Mouse (Mus musculus) layer of hippocampus, adult 2 months (tissue): ENCODE measurements at regions not wholly inside any gene's neighbourhood (a gene's known extent, or its start where the extent isn't known, plus 50 kb on each side); places are given as distances from the start of the nearest gene placed in this dataset.

Experiments
- DNase-seq, 2 experiments: peaks; one replicate each; pipeline ENCODE4 v3.0.0; 2022; ENCODE audit warnings: low spot score in 2 of 2
- H3K27ac ChIP-seq: fragments of 200-600 bp; 2 replicates; pipeline ENCODE4 v1.8.1; 2022
- H3K4me3 ChIP-seq: fragments of 200-600 bp; 2 replicates; pipeline ENCODE4 v1.8.1; 2022; ENCODE audit warnings: mild to moderate bottlenecking
- CTCF ChIP-seq: fragments of 200-600 bp; conservative IDR thresholded peaks from 2 replicates; pipeline ENCODE4 v1.8.1; 2022; ENCODE audit warnings: antibody characterized with exemption, mild to moderate bottlenecking, moderate library complexity

GRCm38 (mm10) chr3:52645156-52645555 lies 371.9 kb downstream of the Cog6 start:
- Histone ChIP-seq H3K4me3 (no peak overlapping the region), H3K27ac (peak overlapping the region; percentile 89)
- no peak for TF ChIP-seq CTCF
- no peak for DNase-seq

- Histone ChIP-seq H3K4me3 (no peak overlapping the region), H3K27ac (peak overlapping the region; percentile 89)
- no peak for TF ChIP-seq CTCF
- no peak for DNase-seq
These were observed 372.6 kb downstream of the Cog6 start for GRCm38 (mm10) chr3:52644178-52645128.

GRCm38 (mm10) chr3:52643796-52644177 lies 373.2 kb downstream of the Cog6 start:
- TF ChIP-seq CTCF: no peak
- Histone ChIP-seq H3K27ac (peak overlapping the region; percentile 89), H3K4me3 (no peak overlapping the region)
- no peak for DNase-seq

GRCm38 (mm10) chr3:52643100-52643551 lies 373.9 kb downstream of the Cog6 start:
- DNase-seq: peak; percentile 32 to 54
- Histone ChIP-seq H3K27ac (peak overlapping the region; percentile 89), H3K4me3 (no peak overlapping the region)
- no peak for TF ChIP-seq CTCF

- Histone ChIP-seq H3K4me3 (no peak overlapping the region), H3K27ac (peak overlapping the region; percentile 89)
- peak; percentile 10; the same call in 1 of the 2 replicates for TF ChIP-seq CTCF
- DNase-seq: peak; percentile 23 to 62
These were observed 373.4 kb downstream of the Foxo1 start for GRCm38 (mm10) chr3:52641226-52642181.

GRCm38 (mm10) chr3:52640250-52641147 lies 372.4 kb downstream of the Foxo1 start:
- no peak for TF ChIP-seq CTCF
- Histone ChIP-seq H3K4me3 (no peak overlapping the region), H3K27ac (peak overlapping the region; percentile 89)
- DNase-seq: no peak

GRCm38 (mm10) chr3:52638816-52639215 lies 370.7 kb downstream of the Foxo1 start:
- TF ChIP-seq CTCF: no peak
- no peak overlapping the region for H3K4me3 ChIP-seq
- DNase-seq: no peak
- no peak overlapping the region for H3K27ac ChIP-seq

GRCm38 (mm10) chr3:52634353-52634752 lies 366.2 kb downstream of the Foxo1 start:
- Histone ChIP-seq H3K4me3 (no peak overlapping the region), H3K27ac (no peak overlapping the region)
- no peak for DNase-seq
- TF ChIP-seq CTCF: no peak

- no peak for TF ChIP-seq CTCF
- no peak for DNase-seq
- Histone ChIP-seq H3K4me3 (no peak overlapping the region), H3K27ac (no peak overlapping the region)
These were observed 365.5 kb downstream of the Foxo1 start for GRCm38 (mm10) chr3:52633491-52634100.

- peak; percentile 30; the same call in 1 of the 2 replicates for TF ChIP-seq CTCF
- no peak for DNase-seq
- H3K4me3 ChIP-seq: no peak overlapping the region
- H3K27ac ChIP-seq: no peak overlapping the region
These were observed 364.5 kb downstream of the Foxo1 start for GRCm38 (mm10) chr3:52632635-52633034.

GRCm38 (mm10) chr3:52630209-52630608 lies 362.1 kb downstream of the Foxo1 start:
- H3K27ac ChIP-seq: no peak overlapping the region
- no peak for DNase-seq
- TF ChIP-seq CTCF: no peak
- no peak overlapping the region for H3K4me3 ChIP-seq
